10 mouse cellular contexts compared by ENCODE assay signal in genomic region chr13:94595289-94595688, GRCm38 (mm10).
DNase-seq lines count a peak whose midpoint lies in the region; ATAC-seq and TF ChIP-seq lines count a peak whose summit lies in the region.
"Had no signal": no experiment of that assay in that cellular context is flagged by ENCODE, and none has a peak within 500 bp of the region (broad histone marks: within the 10 kb centered on the region; RNA-seq: fewer than 3 reads in every experiment).

No protein-coding gene starts in this region.

- peak; percentile 58 for ATAC-seq in forebrain, embryonic 16.5 days
- ATAC-seq in midbrain, embryonic 11.5 days (ENCODE audit: low FRiP score): peak; percentile 70; the same call in 1 of the 2 replicates
- ATAC-seq in intestine, postnatal 0 days: no peak
- ATAC-seq: intestine, embryonic 15.5 days had no signal

- 1% methylated on average over 14 of the region's 14 CpGs for WGBS in forebrain, embryonic 16.5 days
- 1% methylated on average over 14 of the region's 14 CpGs for WGBS in midbrain, embryonic 11.5 days
- WGBS in intestine, postnatal 0 days: 6% methylated on average over 14 of the region's 14 CpGs

- peak; percentile 20 for DNase-seq in ES-CJ7 (ENCODE audit: low read depth, low spot score)
- peak; percentile 95 for DNase-seq in midbrain, embryonic 11.5 days (ENCODE audit: low spot score, missing footprints)
- no peak for DNase-seq in frontal cortex, postnatal 14 days (ENCODE audit: low spot score in 2 of 2)
- DNase-seq in left cerebral cortex, adult 11 months (ENCODE audit: low spot score): no peak
- DNase-seq: cerebellum, postnatal 25 days; lung, embryonic 14.5 days had no signal

- H3K4me2 ChIP-seq in forebrain, embryonic 16.5 days (ENCODE audit: low read length): peak overlapping the region; percentile 41
- H3K4me2 ChIP-seq in midbrain, embryonic 11.5 days: peak overlapping the region; percentile 41; the same call in 1 of the 2 replicates
- no peak overlapping the region for H3K4me2 ChIP-seq in intestine, postnatal 0 days (replicated peaks; ENCODE audit: low read depth)

- H3K27ac ChIP-seq in forebrain, embryonic 16.5 days (ENCODE audit: low read length): no peak overlapping the region
- H3K27ac ChIP-seq in midbrain, embryonic 11.5 days (ENCODE audit: low read depth, low read length): no peak overlapping the region
- no peak overlapping the region for H3K27ac ChIP-seq in intestine, postnatal 0 days (ENCODE audit: low read depth, low read length)
- H3K27ac ChIP-seq: intestine, embryonic 15.5 days had no signal

- H3K36me3 ChIP-seq in E14TG2a.4 (ENCODE audit: insufficient read depth, low read length): no peaks in the 10 kb centered on the region
- no peaks in the 10 kb centered on the region for H3K36me3 ChIP-seq in forebrain, embryonic 16.5 days (ENCODE audit: control insufficient read depth, insufficient read depth)
- H3K36me3 ChIP-seq in midbrain, embryonic 11.5 days (ENCODE audit: control insufficient read depth, insufficient read depth, low read length): no peaks in the 10 kb centered on the region
- no peaks in the 10 kb centered on the region for H3K36me3 ChIP-seq in intestine, postnatal 0 days (ENCODE audit: control insufficient read depth, insufficient read depth)
- H3K36me3 ChIP-seq: intestine, embryonic 15.5 days had no signal

- TF ChIP-seq CTCF in E14TG2a.4 (conservative IDR thresholded peaks at IDR 0.05; ENCODE audit: low read length): no peak
- no peak for TF ChIP-seq CTCF in intestine, postnatal 0 days (IDR thresholded peaks at IDR 0.05; ENCODE audit: low read depth)

- peaks cover 76% of the 10 kb centered on the region for H3K27me3 ChIP-seq in E14TG2a.4 (ENCODE audit: insufficient read depth, low read length)
- H3K27me3 ChIP-seq in forebrain, embryonic 16.5 days (replicated peaks; ENCODE audit: control insufficient read depth, insufficient read depth, low read length): peaks cover 63% of the 10 kb centered on the region
- peaks cover 77% of the 10 kb centered on the region for H3K27me3 ChIP-seq in midbrain, embryonic 11.5 days (ENCODE audit: control insufficient read depth, insufficient read depth, low read length)
- peaks cover 49% of the 10 kb centered on the region for H3K27me3 ChIP-seq in intestine, postnatal 0 days (replicated peaks; ENCODE audit: control insufficient read depth, insufficient read depth, low read length)

- H3K4me3 ChIP-seq in E14TG2a.4 (replicated peaks; ENCODE audit: low read length): peak overlapping the region; percentile 77
- H3K4me3 ChIP-seq in forebrain, embryonic 16.5 days (replicated peaks; ENCODE audit: low read length): peak overlapping the region; percentile 28
- H3K4me3 ChIP-seq in midbrain, embryonic 11.5 days (ENCODE audit: low read depth, low read length): peak overlapping the region; percentile 20; the same call in 1 of the 2 replicates
- H3K4me3 ChIP-seq in intestine, postnatal 0 days (ENCODE audit: low read depth, low read length): no peak overlapping the region

- H3K9ac ChIP-seq in forebrain, embryonic 16.5 days (replicated peaks; ENCODE audit: low read depth, low read length): no peak overlapping the region
- no peak overlapping the region for H3K9ac ChIP-seq in midbrain, embryonic 11.5 days (ENCODE audit: low read length)
- H3K9ac ChIP-seq in intestine, postnatal 0 days (ENCODE audit: low read depth, low read length): no peak overlapping the region
- H3K9ac ChIP-seq: intestine, embryonic 15.5 days; lung, embryonic 14.5 days had no signal

- no peaks in the 10 kb centered on the region for H3K9me3 ChIP-seq in E14TG2a.4 (ENCODE audit: low read length)
- H3K9me3 ChIP-seq in forebrain, embryonic 16.5 days (ENCODE audit: control insufficient read depth, low read length): 0 out of 2 replicates have a peak, but pooled peaks cover 2% of the 10 kb centered on the region
- no peaks in the 10 kb centered on the region for H3K9me3 ChIP-seq in midbrain, embryonic 11.5 days (ENCODE audit: control insufficient read depth, low read length)
- no peaks in the 10 kb centered on the region for H3K9me3 ChIP-seq in intestine, postnatal 0 days (ENCODE audit: control insufficient read depth)
- H3K9me3 ChIP-seq: intestine, embryonic 15.5 days had no signal

- peaks cover 37% of the 10 kb centered on the region for H3K4me1 ChIP-seq in E14TG2a.4 (replicated peaks; ENCODE audit: low read depth, low read length)
- peaks cover 10% of the 10 kb centered on the region for H3K4me1 ChIP-seq in forebrain, embryonic 16.5 days (replicated peaks; ENCODE audit: control insufficient read depth, insufficient read depth, low read length)
- H3K4me1 ChIP-seq in midbrain, embryonic 11.5 days (ENCODE audit: control insufficient read depth, insufficient read depth, low read length): peaks cover 7% of the 10 kb centered on the region
- 0 out of 2 replicates have a peak, but pooled peaks cover 2% of the 10 kb centered on the region for H3K4me1 ChIP-seq in intestine, postnatal 0 days (replicated peaks; ENCODE audit: control insufficient read depth, insufficient read depth, low read length)

Comparison
In these comparisons a context has a peak if more than half of its experiments do, and no peak if none do; other contexts are left out.
1. DNase-seq: peak in ES-CJ7 (single experiment) and midbrain, embryonic 11.5 days (single experiment); none in frontal cortex, postnatal 14 days (0 of 2) and left cerebral cortex, adult 11 months (single experiment).